Mouse (Mus musculus) lung, postnatal 0 days (tissue): ENCODE results near the gene Ccser1. TPM values are rescaled to one million over a fixed set of nuclear protein-coding genes. Genes with fewer than 3 reads are reported as not detected.

ENCODE experiments used
- ATAC-seq: fragments of 200-750 bp; cut with Nextera tagmentation; 2 replicates; pipeline ENCODE4 v1.8.0; 2017; ENCODE audit warnings: moderate library complexity
- DNase-seq: peaks from one replicate; pipeline ENCODE4 v3.0.0-alpha.2; 2016; ENCODE audit warnings: low spot score
- H3K27ac ChIP-seq: fragments of 300-500 bp; sonication (generic); 2 replicates; pipeline ENCODE4 v1.5.1; 2014; ENCODE audit warnings: antibody characterized with exemption, mild to moderate bottlenecking, low read length, mixed read lengths
- H3K27me3 ChIP-seq: fragments of 300-500 bp; sonication (generic); replicated peaks from 2 replicates; pipeline ENCODE4 v1.6.1; 2014; ENCODE audit warnings: low read length, mixed read lengths; ENCODE audit not compliant: insufficient read depth
- H3K36me3 ChIP-seq: fragments of 300-500 bp; sonication (generic); 2 replicates; pipeline ENCODE4 v1.6.1; 2014; ENCODE audit warnings: low read length, mixed read lengths; ENCODE audit not compliant: insufficient read depth
- H3K4me1 ChIP-seq: fragments of 300-500 bp; sonication (generic); 2 replicates; pipeline ENCODE4 v1.6.1; 2014; ENCODE audit warnings: antibody characterized with exemption, low read depth, low read length, mixed read lengths; ENCODE audit not compliant: insufficient read depth
- H3K4me2 ChIP-seq: fragments of 300-500 bp; sonication (generic); replicated peaks from 2 replicates; pipeline ENCODE4 v1.6.1; 2014; ENCODE audit warnings: low read depth, mild to moderate bottlenecking, low read length, moderate library complexity, mixed read lengths
- H3K4me3 ChIP-seq: fragments of 300-500 bp; sonication (generic); 2 replicates; pipeline ENCODE4 v1.5.1; 2014; ENCODE audit warnings: low read depth, low read length
- H3K9ac ChIP-seq: fragments of 300-500 bp; sonication (generic); replicated peaks from 2 replicates; pipeline ENCODE4 v1.6.1; 2014; ENCODE audit warnings: low read depth, mild to moderate bottlenecking
- H3K9me3 ChIP-seq: fragments of 300-500 bp; sonication (generic); 2 replicates; pipeline ENCODE4 v1.6.1; 2016; ENCODE audit warnings: low read length, mixed read lengths
- CTCF ChIP-seq: IDR thresholded peaks from 2 replicates; pipeline ENCODE4 v1.5.1; 2016; ENCODE audit warnings: antibody characterized with exemption, mild to moderate bottlenecking
- EP300 ChIP-seq: IDR thresholded peaks from 2 replicates; pipeline ENCODE4 v1.6.1; 2016; ENCODE audit warnings: antibody characterized with exemption, mild to moderate bottlenecking, control low read depth
- WGBS: fragments of 180-500 bp; shearing (Covaris S2); extraction: QIAGEN DNeasy Blood & Tissue Kit; methylation state at CpG from one replicate; pipeline ENCODE4 v1.1.7; 2014; 5-methylcytosine and 5-hydroxymethylcytosine counted together
- polyA plus RNA-seq: library from polyadenylated mRNA; unstranded; fragments of >200 nt; fragmentation: Nextera tagmentation; extraction: Ambion mirVana; gene quantifications from 2 replicates; pipeline ENCODE4 v1.2.1, GENCODE M21; 2015

Ccser1 gene
- polyA plus RNA-seq, 1 experiment from 2014 or later = 7.5 TPM

GRCm38 (mm10) chr6:62067024-62067380 is 886.9 kb downstream of the Ccser1 start:
- WGBS = 78% methylated on average over 4 of the region's 4 CpGs
- ATAC-seq = no peak

GRCm38 (mm10) chr6:62105464-62105863 is 925.3 kb downstream of the Ccser1 start:
- Histone ChIP-seq H3K4me2 (no peak overlapping the region), H3K4me1 (no peaks in the 10 kb centered on the region), H3K9ac (no peak overlapping the region), H3K27ac (no peak overlapping the region), H3K4me3 (no peak overlapping the region), H3K9me3 (no peaks in the 10 kb centered on the region), H3K36me3 (no peaks in the 10 kb centered on the region), H3K27me3 (no peaks in the 10 kb centered on the region)
- no peak for DNase-seq
- TF ChIP-seq CTCF (no peak), EP300 (no peak)
- 62% methylated on average over 2 of the region's 2 CpGs for whole genome bisulfite sequencing
- ATAC-seq = no peak

More at GRCm38 (mm10) chr6:62067024-62067380, 886.9 kb downstream of the Ccser1 start:
- no peak overlapping the region for H3K9ac ChIP-seq
- H3K4me1 ChIP-seq = no peaks in the 10 kb centered on the region
- H3K27ac ChIP-seq = no peak overlapping the region
- H3K9me3 ChIP-seq = no peaks in the 10 kb centered on the region
- H3K36me3 ChIP-seq = no peaks in the 10 kb centered on the region
- no peaks in the 10 kb centered on the region for H3K27me3 ChIP-seq
- no peak for DNase-seq
- TF ChIP-seq CTCF (no peak), EP300 (no peak)
- H3K4me2 ChIP-seq = no peak overlapping the region
- H3K4me3 ChIP-seq = no peak overlapping the region

GRCm38 (mm10) chr6:62132531-62132930 is 952.4 kb downstream of the Ccser1 start:
- DNase-seq (no peak), ATAC-seq (no peak)
- Histone ChIP-seq H3K4me1 (no peaks in the 10 kb centered on the region), H3K9me3 (no peaks in the 10 kb centered on the region), H3K36me3 (no peaks in the 10 kb centered on the region), H3K4me2 (no peak overlapping the region), H3K27ac (no peak overlapping the region), H3K4me3 (no peak overlapping the region), H3K27me3 (no peaks in the 10 kb centered on the region), H3K9ac (no peak overlapping the region)
- WGBS = 77% methylated on average over 2 of the region's 2 CpGs
- TF ChIP-seq CTCF (no peak), EP300 (no peak)

- TF ChIP-seq EP300 = no peak
- TF ChIP-seq CTCF = no peak
- H3K4me2 ChIP-seq = no peak overlapping the region
- H3K27me3 ChIP-seq = no peaks in the 10 kb centered on the region
- ATAC-seq = no peak
- no peak overlapping the region for H3K27ac ChIP-seq
- no peaks in the 10 kb centered on the region for H3K4me1 ChIP-seq
- H3K9ac ChIP-seq = no peak overlapping the region
- H3K9me3 ChIP-seq = no peaks in the 10 kb centered on the region
- no peaks in the 10 kb centered on the region for H3K36me3 ChIP-seq
- no peak for DNase-seq
- no peak overlapping the region for H3K4me3 ChIP-seq
Observed at GRCm38 (mm10) chr6:62160320-62160719, 980.2 kb downstream of the Ccser1 start.

GRCm38 (mm10) chr6:62162596-62162995 is 982.5 kb downstream of the Ccser1 start:
- H3K4me1 ChIP-seq = no peaks in the 10 kb centered on the region
- H3K36me3 ChIP-seq = no peaks in the 10 kb centered on the region
- no peaks in the 10 kb centered on the region for H3K27me3 ChIP-seq
- H3K9ac ChIP-seq = no peak overlapping the region
- H3K27ac ChIP-seq = no peak overlapping the region
- H3K4me2 ChIP-seq = no peak overlapping the region
- TF ChIP-seq CTCF (no peak), EP300 (no peak)
- H3K4me3 ChIP-seq = no peak overlapping the region
- WGBS = 47% methylated on average over 6 of the region's 6 CpGs
- DNase-seq (no peak), ATAC-seq (no peak)
- H3K9me3 ChIP-seq = no peaks in the 10 kb centered on the region

GRCm38 (mm10) chr6:62163826-62164225 is 983.7 kb downstream of the Ccser1 start:
- no peaks in the 10 kb centered on the region for H3K27me3 ChIP-seq
- H3K27ac ChIP-seq = no peak overlapping the region
- H3K4me1 ChIP-seq = no peaks in the 10 kb centered on the region
- H3K9ac ChIP-seq = no peak overlapping the region
- no peak overlapping the region for H3K4me3 ChIP-seq
- DNase-seq = no peak
- H3K36me3 ChIP-seq = no peaks in the 10 kb centered on the region
- H3K9me3 ChIP-seq = no peaks in the 10 kb centered on the region
- no peak for TF ChIP-seq EP300
- TF ChIP-seq CTCF = no peak
- ATAC-seq = no peak
- H3K4me2 ChIP-seq = no peak overlapping the region
- 16% methylated on average over 3 of the region's 3 CpGs for WGBS

- Histone ChIP-seq H3K4me3 (no peak overlapping the region), H3K27ac (no peak overlapping the region), H3K4me2 (no peak overlapping the region), H3K36me3 (no peaks in the 10 kb centered on the region), H3K9ac (no peak overlapping the region), H3K9me3 (no peaks in the 10 kb centered on the region), H3K4me1 (no peaks in the 10 kb centered on the region), H3K27me3 (no peaks in the 10 kb centered on the region)
- no peak for ATAC-seq
- WGBS = 72% methylated on average over 6 of the region's 6 CpGs
- DNase-seq = no peak
- TF ChIP-seq EP300 = no peak
- TF ChIP-seq CTCF = no peak
Observed at GRCm38 (mm10) chr6:62196496-62197188, 1016.5 kb downstream of the Ccser1 start.
